ENCODE assay signal across 17 mouse cellular contexts in the genomic region with DNA sequence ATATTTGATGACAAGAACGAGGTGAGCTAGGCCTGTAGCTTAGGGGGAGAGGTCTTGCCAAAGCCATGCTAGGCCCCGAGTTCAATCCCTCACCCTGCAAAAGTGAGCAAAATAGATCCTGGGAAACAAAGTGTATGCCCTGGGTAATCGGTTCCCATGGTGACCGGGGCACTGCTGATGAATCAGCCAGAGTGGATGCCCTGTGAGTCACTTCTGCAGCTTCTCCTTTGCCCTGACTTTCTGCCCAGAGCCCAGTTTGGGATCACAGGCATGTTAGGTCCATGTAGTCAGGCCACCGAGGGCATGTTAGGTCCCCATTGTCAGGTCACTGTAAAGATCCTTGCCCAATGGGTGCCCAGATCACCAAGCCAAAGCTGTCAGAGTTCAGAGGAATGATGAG. TPM values are rescaled to one million over a fixed set of nuclear protein-coding genes. Genes with fewer than 3 reads are reported as not detected.
A peak's percentile ranks its signal among the peaks of the same experiment; 100 is the strongest.
DNase-seq lines count a peak whose midpoint lies in the region; ATAC-seq lines count a peak whose summit lies in the region.
"Had no signal": no experiment of that assay in that cellular context is flagged by ENCODE, and none has a peak within 500 bp of the region (broad histone marks: within the 10 kb centered on the region; RNA-seq: fewer than 3 reads in every experiment).

No protein-coding gene starts in this region.

- WGBS in limb, embryonic 13.5 days, result 82% methylated on average over 5 of the region's 5 CpGs
- 88% methylated on average over 5 of the region's 5 CpGs for WGBS in limb, embryonic 10.5 days
- 78% methylated on average over 5 of the region's 5 CpGs for WGBS in forebrain, embryonic 12.5 days

- no peak for ATAC-seq in limb, embryonic 13.5 days (ENCODE audit: low FRiP score, low read depth)
- ATAC-seq in forebrain, embryonic 12.5 days (ENCODE audit: low FRiP score), result no peak
- ATAC-seq: hindbrain, embryonic 16.5 days had no signal

- no peak overlapping the region for H3K9ac ChIP-seq in limb, embryonic 13.5 days
- no peak overlapping the region for H3K9ac ChIP-seq in forebrain, embryonic 12.5 days
- H3K9ac ChIP-seq: embryonic facial prominence, embryonic 15.5 days had no signal

- peaks cover 72% of the 10 kb centered on the region for H3K4me1 ChIP-seq in limb, embryonic 13.5 days
- H3K4me1 ChIP-seq in limb, embryonic 10.5 days, result peaks cover 23% of the 10 kb centered on the region
- H3K4me1 ChIP-seq in forebrain, embryonic 12.5 days, result peaks cover 9% of the 10 kb centered on the region

- H3K27me3 ChIP-seq in limb, embryonic 13.5 days, result no peaks in the 10 kb centered on the region
- no peaks in the 10 kb centered on the region for H3K27me3 ChIP-seq in limb, embryonic 10.5 days (ENCODE audit: low read depth, poor library complexity, severe bottlenecking)
- H3K27me3 ChIP-seq in forebrain, embryonic 12.5 days, result no peaks in the 10 kb centered on the region
- H3K27me3 ChIP-seq: embryonic facial prominence, embryonic 15.5 days had no signal

- no peak overlapping the region for H3K4me2 ChIP-seq in limb, embryonic 13.5 days (replicated peaks)
- no peak overlapping the region for H3K4me2 ChIP-seq in forebrain, embryonic 12.5 days
- H3K4me2 ChIP-seq: embryonic facial prominence, embryonic 15.5 days; liver, embryonic 11.5 days had no signal

- H3K36me3 ChIP-seq in limb, embryonic 13.5 days, result no peaks in the 10 kb centered on the region
- H3K36me3 ChIP-seq in limb, embryonic 10.5 days, result no peaks in the 10 kb centered on the region
- H3K36me3 ChIP-seq in forebrain, embryonic 12.5 days (replicated peaks), result no peaks in the 10 kb centered on the region
- H3K36me3 ChIP-seq: embryonic facial prominence, embryonic 15.5 days had no signal

- H3K4me3 ChIP-seq in limb, embryonic 13.5 days, result no peak overlapping the region
- H3K4me3 ChIP-seq in limb, embryonic 10.5 days, result no peak overlapping the region
- H3K4me3 ChIP-seq in forebrain, embryonic 12.5 days (replicated peaks), result no peak overlapping the region
- H3K4me3 ChIP-seq: embryonic facial prominence, embryonic 15.5 days had no signal

- 0 out of 2 replicates have a peak overlapping the region, but pooled peaks have one; percentile 10 for H3K27ac ChIP-seq in limb, embryonic 13.5 days
- no peak overlapping the region for H3K27ac ChIP-seq in limb, embryonic 10.5 days
- H3K27ac ChIP-seq in forebrain, embryonic 12.5 days, result no peak overlapping the region
- H3K27ac ChIP-seq: embryonic facial prominence, embryonic 15.5 days; kidney, postnatal 0 days had no signal

- H3K9me3 ChIP-seq in limb, embryonic 13.5 days, result peaks cover 7% of the 10 kb centered on the region; the same call in 1 of the 2 replicates
- peaks cover 2% of the 10 kb centered on the region; the same call in 1 of the 2 replicates for H3K9me3 ChIP-seq in limb, embryonic 10.5 days (replicated peaks)
- H3K9me3 ChIP-seq in forebrain, embryonic 12.5 days, result 0 out of 2 replicates have a peak, but pooled peaks cover 5% of the 10 kb centered on the region
- H3K9me3 ChIP-seq: embryonic facial prominence, embryonic 15.5 days had no signal

- DNase-seq in limb, embryonic 10.5 days (ENCODE audit: low spot score), result no peak
- DNase-seq in NIH3T3 (ENCODE audit: low read depth), result peak; percentile 81
- DNase-seq in adrenal gland, postnatal 25 days, result peak; percentile 69
- peak; percentile 41 to 49 for DNase-seq in urinary bladder, postnatal 36 days (ENCODE audit: low spot score in 2 of 2)
- no peak for DNase-seq in layer of hippocampus, adult 9-11 months
- DNase-seq: gastrocnemius, postnatal 36 days; heart, postnatal 10 days; kidney, adult 11 months; lung, adult 2 months; lung, postnatal 36 days; thymus, postnatal 36 days had no signal

RNA-seq across cellular contexts. Expression of gene Rflna, which starts 45.5 kb away (rescaled TPM):
- polyA plus RNA-seq in limb, embryonic 13.5 days (2015; fragmentation: Nextera tagmentation; extraction: Ambion mirVana), result 62.2 and 64.5 TPM in 2 replicates
- 1.1 and 4.5 TPM in 2 replicates for polyA plus RNA-seq in limb, embryonic 10.5 days (2016; fragmentation: Nextera tagmentation; extraction: Ambion mirVana)
- total RNA-seq in adrenal gland, postnatal 25 days (2021), result 3.9 and 4.3 TPM in 2 replicates
- 5.8 and 6.7 TPM in 2 replicates for polyA plus RNA-seq in forebrain, embryonic 12.5 days (2016; fragmentation: Nextera tagmentation; extraction: Ambion mirVana)

Comparison
In these comparisons a context has a peak if more than half of its experiments do, and no peak if none do; other contexts are left out.
1. DNase-seq: peak in NIH3T3 (single experiment), adrenal gland, postnatal 25 days (single experiment) and urinary bladder, postnatal 36 days (2 of 2); none in limb, embryonic 10.5 days (single experiment) and layer of hippocampus, adult 9-11 months (single experiment).